In the genomic region with DNA sequence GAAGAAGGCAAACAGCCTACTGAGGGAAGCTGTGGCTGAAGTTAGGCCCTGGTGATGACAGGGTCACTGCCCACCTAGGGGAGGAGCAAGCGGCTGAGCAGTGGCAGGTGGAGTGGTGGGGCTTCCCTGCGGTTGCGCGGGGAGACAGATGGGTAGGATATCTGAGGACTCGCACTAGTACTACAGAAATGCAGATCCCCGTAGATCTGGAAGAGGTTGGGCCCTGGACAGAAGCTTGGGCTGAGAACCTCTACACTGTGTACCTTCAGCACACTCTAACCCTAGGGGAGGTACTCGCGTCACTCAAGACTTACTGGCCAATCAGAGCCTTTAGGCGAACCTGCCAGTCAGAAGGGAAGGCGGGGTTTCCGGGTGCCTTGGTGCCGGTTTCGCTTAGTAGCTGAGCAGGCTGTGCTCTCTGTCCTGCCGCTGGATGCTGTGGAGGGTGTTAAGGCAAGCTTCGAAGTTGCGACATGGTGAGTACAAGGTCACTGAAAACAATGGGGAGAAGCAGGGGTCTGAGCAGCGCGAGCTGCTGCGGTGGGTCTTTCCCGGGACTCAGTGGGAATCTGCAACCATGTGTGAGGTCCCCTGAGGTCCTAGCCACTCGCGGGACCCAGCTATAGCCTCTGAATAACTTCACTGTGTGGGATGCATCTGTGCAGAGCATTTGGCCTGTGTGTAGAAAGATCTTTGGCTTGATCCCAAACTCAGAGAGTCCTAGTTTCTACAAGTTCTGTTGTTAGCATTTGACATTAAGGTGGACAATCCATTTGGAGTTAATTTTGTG, we compare ENCODE assay signal across 8 mouse cellular contexts. TPM values are rescaled to one million over a fixed set of nuclear protein-coding genes. Genes with fewer than 3 reads are reported as not detected.
DNase-seq lines count a peak whose midpoint lies in the region; ATAC-seq and TF ChIP-seq lines count a peak whose summit lies in the region.

No protein-coding gene starts in this region.

- H3K4me3 ChIP-seq in bone marrow, adult 2 months (replicated peaks; ENCODE audit: control insufficient read depth, low read depth, low read length), result peak overlapping the region; percentile 80
- H3K4me3 ChIP-seq in embryonic facial prominence, embryonic 15.5 days (replicated peaks), result peak overlapping the region; percentile 68
- peak overlapping the region; percentile 62 for H3K4me3 ChIP-seq in limb, embryonic 14.5 days (replicated peaks; ENCODE audit: low read length)
- peak overlapping the region; percentile 59 for H3K4me3 ChIP-seq in midbrain, postnatal 0 days (ENCODE audit: low read depth, low read length)

- H3K9me3 ChIP-seq in embryonic facial prominence, embryonic 15.5 days (replicated peaks), result no peaks in the 10 kb centered on the region
- H3K9me3 ChIP-seq in limb, embryonic 14.5 days (ENCODE audit: control insufficient read depth, low read length), result no peaks in the 10 kb centered on the region
- no peaks in the 10 kb centered on the region for H3K9me3 ChIP-seq in midbrain, postnatal 0 days (ENCODE audit: low read length)

- under 1% methylated on average over 22 of the region's 22 CpGs for WGBS in bone marrow, adult 2 months
- under 1% methylated on average over 22 of the region's 22 CpGs for WGBS in embryonic facial prominence, embryonic 15.5 days
- WGBS in limb, embryonic 14.5 days, result 1% methylated on average over 22 of the region's 22 CpGs
- WGBS in midbrain, postnatal 0 days, result under 1% methylated on average over 22 of the region's 22 CpGs

- peak overlapping the region; percentile 41 for H3K9ac ChIP-seq in embryonic facial prominence, embryonic 15.5 days
- peak overlapping the region; percentile 66 for H3K9ac ChIP-seq in limb, embryonic 14.5 days (ENCODE audit: low read depth, low read length, severe bottlenecking)
- H3K9ac ChIP-seq in midbrain, postnatal 0 days (replicated peaks; ENCODE audit: low read length, poor library complexity, severe bottlenecking), result peak overlapping the region; percentile 44

- TF ChIP-seq CTCF in bone marrow, adult 2 months (IDR thresholded peaks at IDR 0.05; ENCODE audit: control insufficient read depth, insufficient read depth, low read length), result no peak
- TF ChIP-seq CTCF in midbrain, postnatal 0 days (IDR thresholded peaks at IDR 0.05), result no peak

- no peaks in the 10 kb centered on the region for H3K4me1 ChIP-seq in bone marrow, adult 2 months (ENCODE audit: control insufficient read depth, insufficient read depth, low read length)
- H3K4me1 ChIP-seq in embryonic facial prominence, embryonic 15.5 days, result 0 out of 2 replicates have a peak, but pooled peaks cover 3% of the 10 kb centered on the region
- H3K4me1 ChIP-seq in limb, embryonic 14.5 days (ENCODE audit: control insufficient read depth, insufficient read depth, low read length), result peaks cover 2% of the 10 kb centered on the region; the same call in 1 of the 2 replicates
- H3K4me1 ChIP-seq in midbrain, postnatal 0 days (ENCODE audit: insufficient read depth, low read length), result no peaks in the 10 kb centered on the region

- H3K36me3 ChIP-seq in embryonic facial prominence, embryonic 15.5 days, result no peaks in the 10 kb centered on the region
- H3K36me3 ChIP-seq in limb, embryonic 14.5 days (ENCODE audit: control insufficient read depth, insufficient read depth, low read length), result no peaks in the 10 kb centered on the region
- H3K36me3 ChIP-seq in midbrain, postnatal 0 days (ENCODE audit: insufficient read depth, low read length), result no peaks in the 10 kb centered on the region

- H3K4me2 ChIP-seq in embryonic facial prominence, embryonic 15.5 days (replicated peaks), result peak overlapping the region; percentile 59
- H3K4me2 ChIP-seq in limb, embryonic 14.5 days (replicated peaks; ENCODE audit: low read depth, low read length, severe bottlenecking), result peak overlapping the region; percentile 47
- peak overlapping the region; percentile 57 for H3K4me2 ChIP-seq in midbrain, postnatal 0 days (ENCODE audit: low read depth, low read length, poor library complexity, severe bottlenecking)

- H3K27ac ChIP-seq in bone marrow, adult 2 months (ENCODE audit: control insufficient read depth, insufficient read depth, low read depth, low read length, poor library complexity), result peak overlapping the region; percentile 44
- H3K27ac ChIP-seq in embryonic facial prominence, embryonic 15.5 days (replicated peaks), result 0 out of 2 replicates have a peak overlapping the region, but pooled peaks have one; percentile 39
- no peak overlapping the region for H3K27ac ChIP-seq in limb, embryonic 14.5 days (replicated peaks; ENCODE audit: low read depth, low read length)
- no peak overlapping the region for H3K27ac ChIP-seq in midbrain, postnatal 0 days (ENCODE audit: low read depth, low read length)

- no peaks in the 10 kb centered on the region for H3K27me3 ChIP-seq in embryonic facial prominence, embryonic 15.5 days
- no peaks in the 10 kb centered on the region for H3K27me3 ChIP-seq in limb, embryonic 14.5 days (ENCODE audit: control insufficient read depth, insufficient read depth, low read length)
- no peaks in the 10 kb centered on the region for H3K27me3 ChIP-seq in midbrain, postnatal 0 days (ENCODE audit: insufficient read depth, low read length)

- DNase-seq in 416B (ENCODE audit: low read depth), result peak; percentile 95
- peak; percentile 91 for DNase-seq in heart, adult 8-10 months (ENCODE audit: low spot score)
- DNase-seq in kidney, adult 9 months, result peak; percentile 95
- DNase-seq in limb, embryonic 14.5 days (ENCODE audit: low spot score), result peak; percentile 92
- DNase-seq in midbrain, postnatal 0 days (ENCODE audit: low spot score), result peak; percentile 94
- DNase-seq in spleen, postnatal 14 days (ENCODE audit: low spot score in 2 of 2), result peak; percentile 57 to 70

- TF ChIP-seq POLR2A in bone marrow, adult 2 months (IDR thresholded peaks at IDR 0.05; ENCODE audit: borderline replicate concordance, control insufficient read depth, low read depth, low read length), result no peak
- peak; percentile 43; the same call in 1 of the 2 replicates for TF ChIP-seq POLR2A in limb, embryonic 14.5 days (IDR thresholded peaks at IDR 0.05; ENCODE audit: borderline replicate concordance, extremely low read depth, insufficient read depth, insufficient read length)

- ATAC-seq in embryonic facial prominence, embryonic 15.5 days (ENCODE audit: insufficient number of reproducible peaks, low FRiP score, low TSS enrichment, low read depth), result peak; percentile 96
- peak; percentile 100 for ATAC-seq in limb, embryonic 14.5 days (ENCODE audit: low FRiP score, low read depth)
- peak; percentile 99 for ATAC-seq in midbrain, postnatal 0 days (ENCODE audit: low FRiP score)

RNA-seq across cellular contexts. Expression of gene Gm15446, which starts 56.7 kb away (rescaled TPM):
- polyA plus RNA-seq in bone marrow, adult 2 months (2011; ENCODE audit: insufficient read depth, insufficient read length, low replicate concordance, missing spikeins), result 1.2 TPM in 2 replicates
- polyA plus RNA-seq in embryonic facial prominence, embryonic 15.5 days (2015; fragmentation: Nextera tagmentation; extraction: Ambion mirVana), result 0.47 and 1.0 TPM in 2 replicates
- total RNA-seq in heart, adult 8-10 months (2022), result 1 to 10 TPM; 2.8 to 7.3 (median 3.6) TPM
- polyA plus RNA-seq in limb, embryonic 14.5 days (2012; rRNA removed), result 0.08 and 0.18 TPM in 2 replicates
- polyA plus RNA-seq in limb, embryonic 14.5 days (2014; fragmentation: Nextera tagmentation; extraction: Ambion mirVana), result 1.2 TPM in 2 replicates
- 4.1 and 9.9 TPM in 2 replicates for total RNA-seq in midbrain, postnatal 0 days (2014; rRNA removed)
- polyA plus RNA-seq in midbrain, postnatal 0 days (2015; fragmentation: Nextera tagmentation; extraction: Ambion mirVana), result 0.31 and 0.49 TPM in 2 replicates

Comparison
In these comparisons a context has a peak if more than half of its experiments do, and no peak if none do; other contexts are left out.
1. H3K27ac ChIP-seq: peak in bone marrow, adult 2 months (single experiment) and embryonic facial prominence, embryonic 15.5 days (single experiment); none in limb, embryonic 14.5 days (single experiment) and midbrain, postnatal 0 days (single experiment).
2. Peak in every context shown above with its lines, with median percentiles within 50 percentile points of each other: DNase-seq, H3K4me3 ChIP-seq, ATAC-seq, H3K4me2 ChIP-seq and H3K9ac ChIP-seq.